Mouse (Mus musculus) layer of hippocampus, adult 8-10 months (tissue): Measurements from ENCODE around the gene Tent4a. TPM values are rescaled to one million over a fixed set of nuclear protein-coding genes. Genes with fewer than 3 reads are reported as not detected.
A peak's percentile ranks its signal among the peaks of the same experiment; 100 is the strongest.

ENCODE experiments used
- DNase-seq, 2 experiments: peaks; one replicate each; pipeline ENCODE4 v3.0.0; 2022; ENCODE audit warnings: low spot score in 2 of 2
- total RNA-seq, 4 experiments: library from RNA; stranded (reverse); gene quantifications; 2 replicates each; pipeline ENCODE4 v1.2.4; 2022

Tent4a gene
- total RNA-seq, 4 experiments from 2014 or later, result 43.8 to 51.2 (median 47.3) TPM

- peak in 1 of 2 experiments; percentile 1 for DNase-seq
Observed at GRCm38 (mm10) chr13:69547488-69548180, 13.2 kb upstream of the Tent4a start.

- DNase-seq, result peak in 1 of 2 experiments; percentile 19
Observed at GRCm38 (mm10) chr13:69545019-69545418, 10.6 kb upstream of the Tent4a start.

GRCm38 (mm10) chr13:69543595-69543994 is 9.2 kb upstream of the Tent4a start:
- DNase-seq, result no peak

GRCm38 (mm10) chr13:69542571-69543352 is 8.3 kb upstream of the Tent4a start:
- no peak for DNase-seq

DNA sequence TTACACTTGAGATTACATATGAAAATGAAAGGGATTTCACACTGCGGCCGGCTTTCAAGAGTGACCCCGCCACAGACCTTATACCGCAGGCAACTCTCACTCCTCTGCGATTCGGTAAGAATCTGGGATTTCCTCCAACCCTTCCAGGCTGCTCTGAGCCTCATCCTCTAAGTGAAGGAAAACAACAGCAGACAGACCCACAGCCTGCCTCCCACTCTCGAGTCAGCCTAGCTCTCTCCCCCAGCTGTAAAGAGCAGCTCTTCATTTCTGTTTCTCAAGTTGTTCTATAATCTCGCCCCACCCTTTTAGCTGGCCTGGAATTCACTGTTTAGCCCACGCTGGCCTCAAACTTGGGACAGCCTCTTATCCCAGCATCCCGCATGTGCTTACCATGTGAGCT is 7.4 kb upstream of the Tent4a start:
- peak in 1 of 2 experiments; percentile 57 for DNase-seq

- DNase-seq, result no peak
Observed at GRCm38 (mm10) chr13:69541209-69541608, 6.8 kb upstream of the Tent4a start.

- no peak for DNase-seq
Observed at GRCm38 (mm10) chr13:69538327-69538726, 3.9 kb upstream of the Tent4a start.

DNA sequence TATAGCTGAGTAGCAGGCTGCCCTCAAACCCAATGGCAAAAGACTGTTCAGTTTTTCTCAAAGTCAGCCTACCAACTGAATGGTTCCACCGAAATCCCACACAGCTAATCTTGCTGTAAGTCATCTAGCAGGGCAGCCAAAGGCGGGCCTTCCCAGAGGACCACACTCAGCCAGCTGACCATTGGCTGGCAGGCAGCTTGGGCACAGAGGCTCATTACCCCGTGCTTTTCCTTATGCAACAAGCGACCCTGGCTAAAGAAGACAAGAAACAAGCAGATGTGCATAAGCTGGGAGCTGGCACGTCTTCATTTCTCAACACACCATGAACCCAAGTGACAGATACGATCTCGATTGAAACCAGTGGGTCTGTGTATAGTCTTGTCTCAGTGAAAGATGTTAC is 2.9 kb upstream of the Tent4a start:
- DNase-seq, result no peak

GRCm38 (mm10) chr13:69536021-69536420 is 1.6 kb upstream of the Tent4a start:
- no peak for DNase-seq

DNA sequence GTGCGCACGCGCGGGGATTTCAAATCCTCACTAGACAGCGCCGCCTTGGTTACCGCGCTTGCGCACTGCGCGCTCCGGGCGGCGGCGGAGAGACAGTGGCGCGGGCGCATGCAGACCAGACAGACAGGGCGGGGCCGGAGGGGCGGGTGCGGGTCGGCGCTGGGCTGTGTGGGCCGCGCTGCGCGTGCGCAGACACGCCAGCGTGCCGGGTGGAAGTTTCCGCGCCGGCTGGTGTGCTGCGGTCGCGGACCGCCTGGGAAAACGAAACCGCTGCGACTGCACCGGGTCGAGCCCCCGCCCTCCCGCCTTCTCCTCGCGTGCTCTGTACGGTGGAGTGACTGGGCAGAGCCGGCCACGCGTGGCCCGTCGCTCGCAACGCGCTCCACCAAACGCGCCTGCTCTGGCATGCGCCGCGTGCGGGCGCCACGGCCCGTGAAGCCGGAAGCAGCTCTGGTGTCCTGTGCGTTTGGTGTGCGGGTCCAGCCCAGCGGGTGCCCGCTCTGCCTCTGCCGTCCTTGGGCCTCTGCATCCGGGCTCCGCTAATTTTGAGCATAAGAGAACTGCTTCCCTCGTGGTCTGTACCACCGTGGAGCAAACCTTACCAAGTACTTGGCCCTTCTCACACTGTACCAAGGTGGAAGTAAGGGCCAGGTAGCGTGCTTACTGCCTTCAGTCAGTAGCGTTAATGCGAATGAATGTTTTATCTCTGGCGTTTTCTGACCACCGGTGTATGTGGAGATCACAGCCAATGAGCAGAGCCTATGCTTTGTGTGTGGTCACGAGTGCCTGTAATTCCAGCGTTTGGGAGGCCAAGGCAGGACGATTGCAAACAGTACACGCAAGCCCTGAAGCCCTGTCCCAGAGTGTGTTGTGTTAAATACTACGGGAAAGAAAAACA is 486 bp upstream of the Tent4a start:
- peak; percentile 95 to 97 for DNase-seq

DNA sequence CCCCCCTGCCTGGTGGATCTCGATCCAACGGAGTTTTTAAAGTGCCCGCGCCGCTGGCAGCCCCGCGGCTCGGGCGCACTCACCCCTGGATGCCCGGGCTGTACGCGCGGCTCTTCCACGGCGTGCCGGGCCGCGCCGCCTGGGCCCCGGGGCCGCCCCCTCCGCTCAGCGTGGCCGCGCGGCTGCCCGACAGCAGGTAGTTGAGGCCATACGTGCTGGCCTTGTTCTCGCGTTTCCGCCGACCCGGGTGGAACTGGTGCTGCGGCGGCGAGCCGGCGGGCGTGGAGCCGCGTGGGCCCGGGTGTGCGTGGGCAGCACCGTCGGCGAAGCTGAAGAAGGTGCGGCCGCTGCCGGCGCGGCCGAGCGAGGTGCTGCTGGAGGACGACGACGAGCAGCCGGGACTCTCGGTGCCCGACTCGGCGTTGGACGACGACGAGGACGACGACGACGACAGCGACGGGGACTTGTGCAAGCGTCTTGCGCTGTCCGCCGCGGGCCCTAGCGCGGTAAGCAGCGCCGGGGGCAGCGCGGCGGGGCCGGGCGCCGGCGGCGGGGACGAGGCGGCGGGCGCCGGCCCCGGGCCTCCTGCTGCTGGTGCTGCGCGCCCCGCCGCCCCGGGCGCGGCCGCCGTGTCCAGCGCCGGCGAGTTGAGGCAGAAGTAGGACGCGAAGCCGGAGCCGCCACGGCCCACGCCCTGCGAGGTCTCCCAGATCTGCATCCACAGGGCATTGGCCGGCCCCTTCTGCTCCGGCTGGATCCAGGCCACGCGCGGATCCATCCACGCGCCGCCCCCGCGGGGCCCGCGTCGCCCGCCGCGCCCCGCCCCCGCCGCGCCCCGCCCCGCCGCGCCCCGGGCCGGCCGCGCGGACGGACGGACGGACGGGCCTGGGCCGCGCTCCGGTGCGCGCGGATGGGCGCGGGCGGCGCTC is 748 bp downstream of the Tent4a start, which contains the start of gene Nsun2:
Gene Nsun2, plus strand, starts transcription at position 342 of the 929 bp plus-strand sequence.
- DNase-seq, result no peak

DNA sequence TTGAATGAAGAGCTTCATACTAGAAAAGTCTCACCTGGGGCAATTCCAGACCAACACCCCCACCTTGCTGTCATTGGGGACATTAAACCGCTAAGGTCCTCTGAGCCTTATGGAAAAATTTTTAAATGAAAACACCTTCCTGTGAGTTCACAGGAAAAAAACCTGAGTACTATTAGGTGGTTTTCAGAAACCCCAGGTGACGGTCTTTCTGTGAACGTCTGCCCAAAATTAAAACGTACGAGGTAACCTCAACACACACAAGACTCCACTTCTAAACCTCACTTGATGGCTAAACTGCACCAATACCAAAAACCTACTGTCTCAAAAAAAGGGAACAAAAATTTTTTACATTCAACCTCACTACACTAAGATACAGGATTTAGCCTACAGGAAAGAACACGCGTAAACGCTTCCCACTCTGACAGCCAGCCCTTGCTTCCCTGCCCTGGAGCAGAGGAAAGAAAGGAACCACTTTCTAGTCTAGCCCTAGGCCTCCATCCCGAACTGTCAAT is 1.5 kb downstream of the Tent4a start:
- DNase-seq, result no peak

GRCm38 (mm10) chr13:69532101-69532892 is 2.1 kb downstream of the Tent4a start:
- DNase-seq, result no peak

GRCm38 (mm10) chr13:69531431-69531830 is 3.0 kb downstream of the Tent4a start:
- DNase-seq, result no peak

- DNase-seq, result no peak
Observed at GRCm38 (mm10) chr13:69530951-69531350, 3.5 kb downstream of the Tent4a start.

DNA sequence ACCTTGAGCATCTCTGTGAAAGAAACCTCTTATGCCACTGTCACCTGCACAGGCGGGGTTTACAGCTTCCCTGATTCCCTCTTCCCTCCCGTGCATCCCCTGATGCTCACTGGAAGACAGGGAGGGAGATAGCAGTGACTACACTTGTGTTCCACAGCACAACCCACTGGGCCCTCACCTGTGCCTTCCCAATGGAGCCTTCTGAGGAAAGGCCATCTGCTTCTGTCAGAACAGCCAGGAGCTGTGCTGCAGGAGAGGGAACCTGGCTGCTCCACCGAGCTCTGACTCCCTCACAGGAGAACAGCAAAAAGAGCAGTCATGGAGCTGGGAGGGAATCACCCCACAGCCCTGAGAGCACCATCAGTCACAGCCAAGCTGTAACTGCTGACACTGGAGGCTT is 4.3 kb downstream of the Tent4a start:
- no peak for DNase-seq

DNA sequence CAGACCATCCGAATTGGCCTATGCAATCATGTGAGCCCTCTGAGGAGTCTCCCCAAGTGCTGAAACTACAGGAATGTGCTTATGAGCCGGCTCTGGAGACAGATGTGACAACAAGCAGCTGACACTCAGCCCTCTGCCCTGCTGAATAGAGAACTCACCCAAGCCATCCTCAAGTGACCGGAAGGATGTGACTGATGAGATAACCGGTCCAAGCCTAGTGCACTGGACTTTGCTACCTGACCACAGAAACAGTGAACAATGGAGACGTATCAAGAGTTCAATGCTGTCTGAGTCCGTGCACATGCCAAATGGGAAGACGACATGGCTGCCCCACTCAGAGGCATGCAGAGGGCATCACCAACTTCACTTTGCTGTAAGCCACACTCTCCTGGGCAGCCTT is 5.9 kb downstream of the Tent4a start:
- DNase-seq, result no peak

DNA sequence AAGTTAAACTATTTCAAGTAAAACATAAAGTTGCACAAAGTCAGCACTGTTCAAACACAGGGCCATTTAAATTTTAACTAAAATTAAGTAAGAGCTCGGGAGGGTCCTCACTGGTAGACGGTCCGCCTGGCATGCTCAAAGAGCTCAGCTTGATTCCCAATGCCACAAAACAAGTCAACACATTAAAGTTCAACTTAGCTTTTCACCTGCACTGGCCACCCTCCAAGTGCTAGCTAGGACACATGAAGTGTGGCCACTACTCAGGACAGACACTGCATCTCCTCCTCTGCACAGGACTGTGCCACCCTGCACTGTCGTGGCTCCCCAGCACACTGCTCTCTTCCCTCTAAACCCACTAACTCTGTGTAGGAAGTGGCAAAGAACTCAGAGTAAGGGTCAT is 8.6 kb downstream of the Tent4a start:
- no peak for DNase-seq

DNA sequence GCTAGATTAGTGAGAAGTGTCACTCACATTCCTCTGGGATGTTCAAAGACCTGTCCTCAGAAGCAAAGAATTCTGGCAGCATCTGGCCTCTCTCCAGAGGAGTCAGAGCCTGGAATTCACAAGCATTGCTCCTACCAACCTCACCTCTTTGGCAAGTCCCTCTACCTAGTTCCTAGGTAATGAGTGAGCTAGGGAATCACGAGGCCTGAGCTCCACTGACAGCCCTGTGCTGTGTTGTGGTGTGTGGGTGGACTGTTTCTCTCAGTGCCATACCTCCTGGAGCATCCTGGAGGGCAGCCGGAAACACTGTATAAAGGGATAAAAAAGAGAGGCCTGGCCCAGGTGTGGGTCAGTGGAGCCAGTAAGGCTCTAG is 10.3 kb downstream of the Tent4a start:
- no peak for DNase-seq
